Mouse (Mus musculus) CH12.LX (cell line): ENCODE data around the gene Nacc1.

Experiments used
- CHD2 ChIP-seq: IDR thresholded peaks from 2 replicates; pipeline ENCODE4 v1.6.1; 2011; ENCODE audit warnings: low read length, improper control_type of control experiment
- CTCF ChIP-seq, 2 experiments: IDR thresholded peaks in 1 of 2; conservative IDR thresholded peaks in 1 of 2; 2 replicates each; pipeline ENCODE4 v1.5.1; 2011 to 2012; ENCODE audit warnings: low read depth in 2 of 2, low read length in 2 of 2, improper control_type of control experiment in 1 of 2, inconsistent platforms in 1 of 2, mild to moderate bottlenecking in 1 of 2, moderate library complexity in 1 of 2
- E2F4 ChIP-seq: IDR thresholded peaks from 2 replicates; pipeline ENCODE4 v1.6.1; 2011; ENCODE audit warnings: low read depth, low read length, improper control_type of control experiment; ENCODE audit not compliant: insufficient replicate concordance
- EP300 ChIP-seq: IDR thresholded peaks from 2 replicates; pipeline ENCODE4 v1.6.1; 2011; ENCODE audit warnings: low read length, improper control_type of control experiment
- ETS1 ChIP-seq: conservative IDR thresholded peaks from 2 replicates; pipeline ENCODE4 v1.6.1; 2012; ENCODE audit warnings: low read depth, mild to moderate bottlenecking, inconsistent platforms, low read length, improper control_type of control experiment, moderate library complexity
- KAT2A ChIP-seq: IDR thresholded peaks from 2 replicates; pipeline ENCODE4 v1.6.1; 2012; ENCODE audit warnings: low read length, improper control_type of control experiment, inconsistent platforms; ENCODE audit not compliant: insufficient replicate concordance
- MAX ChIP-seq: IDR thresholded peaks from 2 replicates; pipeline ENCODE4 v1.6.1; 2011; ENCODE audit warnings: low read length, improper control_type of control experiment
- POLR2A ChIP-seq: IDR thresholded peaks from 2 replicates; pipeline ENCODE4 v1.6.1; 2011; ENCODE audit warnings: low read depth, mild to moderate bottlenecking, improper control_type of control experiment, low read length
- POLR2AphosphoS2 ChIP-seq: IDR thresholded peaks from 2 replicates; pipeline ENCODE4 v1.6.1; 2011; ENCODE audit warnings: low read depth, low read length, improper control_type of control experiment
- TCF12 ChIP-seq: IDR thresholded peaks from 2 replicates; pipeline ENCODE4 v1.6.1; 2014; ENCODE audit warnings: low read depth, mild to moderate bottlenecking, inconsistent platforms, low read length, improper control_type of control experiment
- ZKSCAN1 ChIP-seq: IDR thresholded peaks from 2 replicates; pipeline ENCODE4 v1.6.1; 2012; ENCODE audit warnings: low read depth, inconsistent platforms, low read length, improper control_type of control experiment, borderline replicate concordance
- ZMIZ1 ChIP-seq: IDR thresholded peaks from 2 replicates; pipeline ENCODE4 v1.6.1; 2012; ENCODE audit warnings: low read depth, mild to moderate bottlenecking, inconsistent platforms, low read length, improper control_type of control experiment
- ZNF384 ChIP-seq: IDR thresholded peaks from 2 replicates; pipeline ENCODE4 v1.6.1; 2012; ENCODE audit warnings: low read depth, low read length, improper control_type of control experiment, inconsistent platforms

DNA sequence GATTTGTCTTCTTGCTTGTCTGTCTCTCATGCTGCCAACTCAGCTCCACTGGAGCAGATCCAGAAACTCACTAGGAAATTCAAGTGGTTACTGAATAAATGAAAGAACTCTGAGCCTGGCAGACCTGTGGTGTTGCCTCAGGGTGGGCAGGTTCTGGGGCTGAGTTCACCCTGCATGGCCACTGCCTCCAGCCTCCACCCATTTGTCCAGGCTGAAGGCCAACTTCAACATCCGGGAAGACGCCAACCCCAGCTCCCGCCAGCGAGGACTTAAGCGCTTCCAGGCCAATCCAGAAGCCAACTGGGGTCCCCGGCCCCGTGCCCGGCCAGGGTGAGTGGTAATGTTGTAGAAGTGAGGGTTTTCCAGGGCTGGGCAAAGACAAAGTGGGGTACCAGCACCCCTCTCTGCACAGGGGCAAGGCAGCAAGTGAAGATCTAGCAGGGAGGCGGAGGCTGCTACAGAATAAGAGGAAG lies 11.3 kb upstream of the Nacc1 start:
- TF ChIP-seq CTCF (conservative IDR thresholded peaks at IDR 0.05 in 1 of 2, IDR thresholded peaks at IDR 0.05 in 1 of 2; ENCODE audit: low read depth in 2 of 2, low read length in 2 of 2) (no peak), CHD2 (no peak), POLR2A (no peak), ZKSCAN1 (no peak), EP300 (no peak), ZNF384 (no peak), E2F4 (no peak), ETS1 (no peak), ZMIZ1 (no peak), TCF12 (no peak), POLR2AphosphoS2 (no peak), KAT2A (no peak), MAX (no peak)
